Mouse (Mus musculus): ENCODE results near the gene Heyl.

DNA sequence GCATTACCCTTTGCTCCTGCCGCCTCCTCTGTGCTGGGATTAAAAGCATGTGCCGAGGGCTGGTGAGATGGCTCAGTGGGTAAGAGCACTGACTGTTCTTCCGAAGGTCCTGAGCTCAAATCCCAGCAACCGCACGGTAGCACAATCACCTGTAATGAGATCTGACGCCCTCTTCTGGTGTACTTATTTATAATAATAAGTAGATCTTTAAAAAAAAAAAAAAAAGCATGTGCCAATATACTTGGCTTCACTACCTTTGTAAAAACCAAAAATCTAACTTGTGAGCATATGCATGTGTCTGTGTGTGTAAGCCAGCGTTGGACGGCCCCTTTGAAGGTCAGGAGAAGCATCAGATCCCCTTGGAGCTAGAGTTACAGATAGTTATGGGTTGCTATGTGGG is 22.4 kb upstream of the Heyl start:
- TF ChIP-seq CTCF (IDR thresholded peaks at IDR 0.05) (no peak), POLR2A (IDR thresholded peaks at IDR 0.05; ENCODE audit: insufficient read depth, low read depth, low read length) (no peak), EP300 (IDR thresholded peaks at IDR 0.05; ENCODE audit: insufficient read depth, low read depth, low read length) (no peak)
